Mouse (Mus musculus) splenic B cell, adult 2 months (primary cell): ENCODE measurements around the gene Rin3.

ENCODE experiments used
- DNase-seq: peaks from one replicate; pipeline ENCODE4 v3.0.0-alpha.2; 2011; ENCODE audit warnings: low read depth, low spot score
- H3K27me3 ChIP-seq: 2 replicates; pipeline ENCODE4 v1.6.1; 2012; ENCODE audit warnings: mild to moderate bottlenecking, low read length, moderate library complexity, mixed read lengths; ENCODE audit not compliant: control insufficient read depth, poor library complexity, insufficient read depth, severe bottlenecking
- H3K36me3 ChIP-seq: 2 replicates; pipeline ENCODE4 v1.6.1; 2012; ENCODE audit warnings: mild to moderate bottlenecking, low read length, moderate library complexity, mixed read lengths; ENCODE audit not compliant: control insufficient read depth, poor library complexity, insufficient read depth, severe bottlenecking

Gene Rin3

DNA sequence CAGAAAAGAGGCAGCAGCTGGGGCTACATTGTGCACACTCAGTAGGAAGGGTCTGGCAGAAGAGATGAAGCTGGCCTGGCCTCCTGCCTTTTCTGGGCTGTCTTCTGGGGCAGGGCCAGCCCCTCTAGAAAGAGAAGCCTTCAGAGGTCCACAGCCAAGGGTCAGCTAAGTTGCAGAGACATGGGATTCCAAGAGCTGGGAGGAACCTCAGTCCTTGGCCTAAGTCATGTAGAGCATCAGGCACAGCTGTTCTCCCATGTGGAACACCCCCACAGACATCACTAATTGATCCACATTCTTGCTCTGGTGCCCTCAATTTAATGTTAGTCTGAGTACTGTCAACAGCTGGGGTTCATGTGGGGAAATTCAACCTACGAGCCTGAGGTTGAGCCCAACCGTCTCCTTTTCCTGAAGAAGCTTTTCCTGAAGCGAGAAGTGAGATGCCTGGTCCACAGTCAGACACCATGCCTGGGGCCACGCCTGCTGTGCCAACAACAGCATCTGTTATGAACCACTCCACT is 20.0 kb downstream of the Rin3 start:
- Histone ChIP-seq H3K27me3 (no peaks in the 10 kb centered on the region), H3K36me3 (no peaks in the 10 kb centered on the region)
- DNase-seq, result no peak

DNA sequence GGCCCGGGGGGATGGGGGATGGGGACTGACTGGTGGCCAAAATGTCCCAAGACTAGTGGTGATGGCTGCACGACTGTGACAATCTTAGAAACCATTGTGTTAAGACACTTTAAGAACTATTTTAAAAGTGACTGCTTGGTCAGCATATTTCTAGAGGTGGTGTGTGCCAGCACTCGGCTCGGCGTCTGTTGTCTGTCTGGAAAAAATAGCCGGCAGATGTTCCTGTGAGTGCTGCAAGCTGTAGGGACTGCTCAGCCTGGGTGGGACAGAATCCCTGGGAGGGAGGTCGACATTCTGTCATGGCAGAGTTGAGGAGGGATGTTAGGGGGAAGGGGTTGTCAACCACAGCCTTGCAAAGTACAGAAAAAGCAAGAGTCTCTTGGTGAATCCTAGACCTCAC is 21.0 kb downstream of the Rin3 start:
- no peaks in the 10 kb centered on the region for H3K27me3 ChIP-seq
- H3K36me3 ChIP-seq, result no peaks in the 10 kb centered on the region
- no peak for DNase-seq

DNA sequence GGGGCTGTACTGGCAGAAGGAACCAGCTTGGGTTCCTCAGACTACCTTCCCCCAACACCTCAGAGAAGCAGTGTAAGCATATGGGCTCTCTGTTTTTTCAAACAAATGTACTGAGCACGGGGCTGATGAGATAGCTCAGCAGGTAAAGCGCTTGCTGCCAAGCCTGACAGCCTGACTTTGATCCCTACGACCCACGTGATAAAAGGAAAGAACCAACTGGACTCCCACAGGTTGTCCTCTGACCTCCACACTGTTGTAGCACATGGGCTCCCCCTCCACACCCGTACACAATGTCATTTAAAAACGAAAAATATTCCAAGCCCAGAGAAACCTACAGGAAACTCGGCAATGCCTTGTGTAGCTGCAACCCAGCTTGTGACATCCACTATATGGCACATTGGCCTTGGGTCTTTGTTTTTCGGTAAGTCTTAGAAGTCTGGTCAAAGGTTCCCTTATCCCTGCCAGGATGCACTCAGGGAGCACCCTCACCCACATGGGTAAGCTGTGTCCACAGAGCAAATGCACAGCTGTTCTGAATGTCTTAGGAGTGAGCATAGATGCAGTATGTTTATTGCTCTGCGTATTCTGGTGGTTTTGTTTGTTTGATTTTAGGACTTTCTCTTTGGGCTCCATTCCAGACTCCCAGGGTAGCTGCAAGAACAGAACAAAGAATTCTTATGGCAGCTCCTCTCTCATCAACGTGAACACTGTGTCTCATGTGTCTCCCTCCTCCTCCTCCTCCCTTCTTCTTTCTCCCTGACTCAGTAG is 22.4 kb downstream of the Rin3 start:
- no peaks in the 10 kb centered on the region for H3K27me3 ChIP-seq
- H3K36me3 ChIP-seq, result no peaks in the 10 kb centered on the region

DNA sequence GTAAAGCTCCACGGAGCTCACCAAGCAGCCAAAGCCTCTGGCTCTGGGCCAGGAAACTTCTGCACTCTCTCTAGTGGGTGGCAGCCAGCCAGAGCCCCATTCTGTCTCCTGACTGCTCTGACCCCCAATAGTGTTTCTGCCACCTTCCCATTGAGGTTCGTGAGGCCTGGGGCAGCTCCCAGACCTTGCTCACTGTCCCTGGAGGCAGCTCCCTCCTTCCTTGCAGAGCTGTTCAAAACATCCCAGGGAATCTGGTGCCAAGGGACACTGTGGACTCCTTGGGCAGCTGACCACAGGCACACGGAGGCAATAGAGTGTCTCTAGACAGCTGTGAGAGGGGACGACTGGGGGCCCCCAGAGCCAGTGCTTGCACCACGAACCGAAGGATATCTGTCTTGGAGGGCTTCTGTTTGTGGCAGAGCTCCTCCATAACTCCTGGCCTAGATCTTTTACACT is 25.2 kb downstream of the Rin3 start:
- Histone ChIP-seq H3K27me3 (no peaks in the 10 kb centered on the region), H3K36me3 (no peaks in the 10 kb centered on the region)
- DNase-seq, result no peak

More for the DNA sequence above, 22.4 kb downstream of the Rin3 start:
- DNase-seq, result no peak

DNA sequence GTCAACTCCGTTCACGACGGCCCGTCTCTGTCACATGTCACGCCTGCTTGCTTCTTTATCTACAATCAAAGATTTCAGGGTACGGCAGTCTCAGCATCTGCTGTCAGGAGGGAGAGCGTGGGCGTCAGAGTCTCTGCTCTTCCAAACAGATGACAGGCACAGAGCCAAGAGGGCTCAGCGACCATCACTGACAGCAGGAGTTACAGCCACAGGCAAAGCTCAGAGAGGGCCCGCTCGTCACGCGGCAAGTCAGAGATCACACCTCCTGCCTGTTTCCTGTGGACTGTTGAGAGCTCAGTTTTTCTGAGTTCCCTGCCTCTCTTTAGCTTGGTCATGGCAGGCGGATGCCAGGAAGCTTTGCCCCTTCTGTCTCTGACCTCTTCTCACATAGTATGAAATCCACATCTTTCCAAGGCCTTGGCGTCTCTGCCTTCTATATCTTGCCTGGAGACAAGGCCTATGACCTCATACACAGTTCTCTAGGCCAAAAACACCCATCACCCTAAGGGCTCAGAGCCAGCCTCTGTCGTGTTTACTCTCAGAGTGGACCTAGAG is 25.7 kb downstream of the Rin3 start:
- Histone ChIP-seq H3K27me3 (no peaks in the 10 kb centered on the region), H3K36me3 (peaks cover 1% of the 10 kb centered on the region; the same call in 1 of the 2 replicates)
- no peak for DNase-seq

DNA sequence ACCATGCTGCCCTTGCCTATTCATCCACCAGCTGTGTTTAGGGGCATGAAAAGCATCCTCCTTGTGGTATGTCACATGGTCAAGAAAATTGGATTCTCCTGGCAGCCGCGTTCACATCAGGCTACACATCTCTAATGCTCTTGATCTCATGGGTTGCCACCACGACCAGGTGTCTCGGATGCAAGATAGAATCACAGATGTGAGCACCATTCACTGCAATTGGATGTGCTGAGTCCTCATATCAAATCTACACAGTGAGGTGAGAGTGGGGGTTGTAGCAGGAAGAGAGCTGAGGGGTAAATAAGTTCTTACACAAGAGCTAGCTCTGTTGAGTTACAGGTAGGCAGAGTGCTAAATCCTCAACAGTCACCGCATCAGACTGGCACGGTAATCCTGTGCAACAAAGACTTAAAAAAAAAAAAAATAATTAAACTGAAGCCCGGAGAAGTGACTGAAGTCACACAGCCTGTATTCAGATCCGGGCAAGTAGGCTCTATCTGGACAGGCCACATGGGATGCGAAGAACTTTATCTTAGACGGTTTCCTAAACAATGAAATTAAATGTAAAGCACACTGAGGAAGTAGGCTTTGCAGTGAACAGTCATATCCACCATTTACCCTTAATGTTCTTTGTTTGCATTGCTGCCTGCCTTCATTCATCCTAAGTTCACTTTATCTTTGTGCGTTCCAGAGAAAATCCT is 26.4 kb downstream of the Rin3 start:
- Histone ChIP-seq H3K36me3 (peaks cover 1% of the 10 kb centered on the region; the same call in 1 of the 2 replicates), H3K27me3 (no peaks in the 10 kb centered on the region)
- no peak for DNase-seq

DNA sequence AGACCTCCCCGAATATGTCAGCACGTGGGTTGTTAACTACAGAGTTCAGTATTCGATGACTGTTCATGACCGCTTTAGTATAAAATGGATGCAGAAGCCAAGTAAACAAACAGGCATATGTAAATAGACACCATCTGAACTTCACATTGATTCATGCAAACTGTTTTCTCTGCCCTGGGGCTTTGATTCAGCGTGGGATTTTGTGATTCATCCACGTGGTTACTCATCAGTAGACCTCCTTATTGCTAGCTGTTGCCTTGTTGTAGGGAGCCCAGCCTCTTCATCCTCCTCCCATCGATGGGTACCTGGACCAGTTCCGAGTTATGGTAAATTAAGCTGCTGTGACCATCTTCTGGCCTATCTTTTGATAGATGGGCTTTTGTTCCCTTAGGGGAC is 26.9 kb downstream of the Rin3 start:
- no peak for DNase-seq
- H3K27me3 ChIP-seq, result no peaks in the 10 kb centered on the region
- peaks cover 5% of the 10 kb centered on the region; the same call in 1 of the 2 replicates for H3K36me3 ChIP-seq

DNA sequence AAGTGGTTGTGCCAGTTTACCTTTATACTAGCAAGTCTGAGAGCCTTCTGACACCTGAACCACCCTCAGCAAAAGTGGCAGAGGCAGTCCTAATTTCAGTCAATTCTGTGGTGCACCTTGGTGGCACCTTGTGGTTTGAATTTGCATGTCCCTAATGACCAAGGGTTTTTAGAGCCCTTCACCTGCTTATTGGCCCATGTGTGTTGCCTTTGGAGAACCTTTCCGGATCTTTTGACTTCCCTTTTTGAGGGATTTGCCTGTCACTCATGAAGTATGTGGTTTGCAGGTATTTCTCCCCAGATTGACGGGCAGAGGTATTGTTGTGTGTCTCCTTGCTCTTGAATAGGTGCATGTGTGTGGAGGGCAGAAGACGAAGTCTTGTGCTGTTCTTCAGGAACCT is 27.4 kb downstream of the Rin3 start:
- H3K27me3 ChIP-seq, result no peaks in the 10 kb centered on the region
- DNase-seq, result peak; percentile 70
- H3K36me3 ChIP-seq, result peaks cover 5% of the 10 kb centered on the region; the same call in 1 of the 2 replicates

DNA sequence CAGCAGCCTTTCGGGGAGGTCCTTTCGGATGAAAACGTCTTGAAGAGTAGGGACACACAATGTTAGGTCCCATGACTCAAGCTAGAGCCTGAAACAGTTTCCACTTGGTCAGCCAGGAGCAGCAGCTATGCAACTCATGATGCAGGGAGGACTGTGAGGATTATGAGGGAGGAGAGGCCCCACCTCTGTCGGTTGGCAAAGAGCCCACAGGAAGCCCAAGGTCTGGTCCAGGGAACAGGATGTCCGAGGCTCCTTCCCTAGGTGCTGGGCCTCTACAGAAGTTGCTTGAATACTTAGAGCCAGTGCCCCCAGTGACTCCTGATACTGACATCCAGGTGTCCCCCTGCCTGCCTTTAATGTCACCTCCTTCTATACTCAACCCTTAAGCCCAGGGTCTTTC is 28.6 kb downstream of the Rin3 start:
- no peak for DNase-seq
- H3K27me3 ChIP-seq, result no peaks in the 10 kb centered on the region
- H3K36me3 ChIP-seq, result peaks cover 5% of the 10 kb centered on the region; the same call in 1 of the 2 replicates

DNA sequence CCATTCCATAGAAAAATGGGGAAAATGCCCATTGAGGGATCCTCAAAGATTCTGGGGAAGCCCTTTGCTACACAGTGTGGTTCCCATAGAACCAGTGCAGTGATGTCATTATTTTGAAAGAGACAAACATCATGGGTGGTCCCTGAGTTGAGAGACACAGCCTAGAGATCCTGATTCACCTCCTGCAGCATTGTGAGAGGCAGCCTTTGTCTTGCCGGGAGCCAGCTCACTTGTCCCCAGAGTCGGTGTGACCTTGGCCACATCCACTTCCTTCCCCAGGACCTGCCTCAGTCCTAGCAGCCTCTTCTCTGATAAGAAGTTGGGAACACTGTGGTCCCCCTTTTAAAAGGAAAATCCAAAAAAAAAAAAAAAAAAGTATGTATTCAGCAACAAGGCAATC is 36.3 kb downstream of the Rin3 start:
- Histone ChIP-seq H3K36me3 (peaks cover 4% of the 10 kb centered on the region; the same call in 1 of the 2 replicates), H3K27me3 (no peaks in the 10 kb centered on the region)
- DNase-seq, result no peak

DNA sequence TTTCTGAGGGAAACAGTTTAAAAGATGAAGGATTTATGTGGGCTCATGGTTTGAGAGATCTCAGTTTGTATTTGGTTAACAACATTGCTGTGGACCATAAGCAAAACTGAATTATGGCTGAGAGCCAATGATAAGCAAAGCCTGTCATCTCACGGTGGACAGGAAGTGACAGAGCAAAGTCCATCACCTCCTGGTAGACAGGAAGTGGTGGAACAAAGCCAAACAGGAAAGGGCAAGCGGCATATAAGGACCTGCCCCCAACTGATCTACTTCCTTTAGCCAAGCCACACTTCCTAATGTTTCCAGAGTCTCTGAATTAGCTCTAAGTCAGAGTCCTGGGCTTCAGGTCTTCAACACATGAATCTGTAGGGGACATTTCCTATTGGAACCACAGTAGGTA is 37.1 kb downstream of the Rin3 start:
- Histone ChIP-seq H3K27me3 (no peaks in the 10 kb centered on the region), H3K36me3 (no peaks in the 10 kb centered on the region; the same call in 1 of the 2 replicates)
- DNase-seq, result no peak

DNA sequence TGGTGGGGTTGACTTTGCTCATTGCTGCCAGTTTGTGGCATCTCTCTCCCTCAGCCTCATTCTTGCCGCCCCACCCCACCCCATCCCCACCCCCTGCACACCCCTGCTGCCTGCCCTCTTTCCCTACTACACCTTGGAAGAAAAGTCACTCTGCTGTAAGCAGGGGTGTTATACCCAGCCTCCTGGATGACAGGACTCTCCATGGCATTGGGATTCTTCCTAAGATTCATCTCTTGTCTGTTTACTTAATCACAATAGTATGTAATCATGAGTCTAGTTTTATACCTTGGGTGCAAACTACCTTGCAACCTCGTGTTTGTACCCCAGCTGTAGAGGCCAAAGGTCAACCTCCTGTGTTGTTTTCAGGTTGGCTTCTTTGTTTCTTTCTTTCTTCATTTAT is 37.5 kb downstream of the Rin3 start:
- DNase-seq, result no peak
- no peaks in the 10 kb centered on the region; the same call in 1 of the 2 replicates for H3K36me3 ChIP-seq
- no peaks in the 10 kb centered on the region for H3K27me3 ChIP-seq

DNA sequence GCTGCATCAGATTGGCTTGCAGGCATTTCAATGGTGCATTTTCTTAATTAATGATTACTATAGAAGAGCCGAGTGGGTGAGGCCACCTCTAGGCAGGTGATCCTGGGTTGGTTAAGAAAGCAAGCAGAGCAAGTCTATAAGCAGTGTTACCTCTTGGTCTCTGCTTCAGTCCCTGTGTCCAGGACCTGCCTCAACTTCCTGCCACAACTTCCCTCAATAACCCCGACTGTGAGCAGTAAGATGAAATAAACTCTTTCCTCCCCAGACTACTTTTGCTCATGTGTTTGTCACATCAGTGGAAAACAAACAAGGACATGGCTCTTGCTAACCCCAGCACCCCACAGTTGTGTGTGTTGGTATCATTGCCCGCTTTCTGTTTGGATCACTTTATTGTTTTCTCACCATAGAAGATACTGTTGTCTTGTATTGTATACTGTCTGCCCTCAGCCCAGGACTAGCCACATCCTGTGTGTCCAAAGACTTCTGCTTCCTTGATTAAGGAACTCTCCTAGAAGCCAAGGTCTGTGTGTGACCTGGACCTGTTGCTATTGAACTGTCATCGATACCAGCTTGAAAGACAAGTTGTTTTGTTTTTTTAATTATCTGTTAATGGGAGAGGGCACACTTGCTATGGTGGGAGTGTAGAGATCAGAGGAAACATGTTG is 38.3 kb downstream of the Rin3 start:
- no peak for DNase-seq
- Histone ChIP-seq H3K36me3 (no peaks in the 10 kb centered on the region), H3K27me3 (no peaks in the 10 kb centered on the region)

DNA sequence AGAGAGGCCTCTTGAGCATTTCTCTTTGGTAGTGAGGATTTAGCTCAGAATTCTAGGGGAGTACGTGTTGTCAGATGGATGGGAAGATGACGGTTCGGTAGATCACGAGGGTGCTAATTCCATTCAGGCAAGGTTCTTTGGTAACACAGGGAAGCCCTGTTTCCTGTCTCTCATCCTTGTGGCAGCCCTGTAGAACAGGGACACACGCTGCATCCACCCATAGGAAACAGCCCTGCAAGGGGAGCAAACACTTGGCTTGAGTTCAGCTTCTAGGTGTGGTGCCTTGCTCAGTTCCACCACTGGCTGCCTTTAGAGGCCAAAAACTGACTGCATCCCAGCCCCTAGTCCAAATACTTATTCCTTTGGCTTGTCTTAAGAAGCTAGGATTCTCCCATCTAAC is 39.0 kb downstream of the Rin3 start:
- no peaks in the 10 kb centered on the region for H3K36me3 ChIP-seq
- no peaks in the 10 kb centered on the region for H3K27me3 ChIP-seq
- no peak for DNase-seq
